Mouse (Mus musculus): ENCODE measurements around the gene Ube2cbp. TPM values are rescaled to one million over a fixed set of nuclear protein-coding genes. Genes with fewer than 3 reads are reported as not detected.

Ube2cbp gene
- 7.0 and 7.4 TPM in 2 replicates for polyA plus RNA-seq (2015; fragmentation: Nextera tagmentation; extraction: Ambion mirVana)

DNA sequence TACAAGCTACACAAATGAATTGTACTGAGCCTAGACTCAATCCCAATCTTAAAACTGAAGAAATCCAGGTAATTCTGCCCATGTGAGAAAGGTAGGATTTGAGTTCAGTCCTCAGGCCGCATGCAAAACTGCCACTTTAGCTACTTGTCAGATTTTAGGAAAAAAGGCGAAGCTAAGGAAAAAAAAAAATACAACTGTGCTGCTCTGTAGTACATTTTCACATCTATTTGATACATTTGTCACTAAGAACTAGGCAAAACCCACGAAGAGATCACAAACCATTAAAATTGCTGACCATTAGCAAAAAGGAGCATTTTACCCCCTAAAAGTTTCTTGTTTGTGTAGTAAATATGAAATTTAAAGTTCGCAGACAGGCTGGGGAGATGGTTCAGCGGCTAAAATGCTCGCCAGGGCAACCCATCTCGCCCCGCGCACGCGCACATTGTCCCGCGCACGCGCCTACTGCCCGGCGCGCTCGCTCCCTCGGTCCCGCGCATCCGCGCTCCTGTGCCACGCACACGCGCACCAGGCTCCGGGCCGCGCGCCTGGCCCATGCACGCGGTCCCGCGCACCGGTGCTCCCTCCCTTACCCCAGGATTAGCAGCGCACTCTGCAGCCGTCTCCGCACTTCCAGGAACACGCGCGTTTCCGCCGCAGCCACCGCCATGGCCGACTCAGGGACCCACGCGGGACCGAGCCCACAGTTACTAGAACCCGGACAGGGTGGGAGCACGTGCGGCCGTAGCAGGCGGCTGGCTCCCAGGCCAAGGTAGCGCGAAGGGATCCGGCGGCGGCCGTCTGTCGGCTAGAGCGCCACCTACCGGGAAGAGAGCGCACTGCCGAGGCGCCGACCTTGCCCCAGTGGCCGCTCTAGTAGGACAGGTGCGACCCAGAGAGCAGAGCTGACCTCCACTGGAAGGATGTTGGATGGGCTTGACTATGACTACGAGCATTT, at the start of gene Ube2cbp:
Gene Ube2cbp, minus strand, starts transcription at position 800 of the 955 bp plus-strand sequence.
- H3K9ac ChIP-seq (ENCODE audit: low read depth, low read length) = peak within 1 kb of the TSS; percentile 84
- H3K27me3 ChIP-seq (replicated peaks; ENCODE audit: control insufficient read depth, insufficient read depth, low read length) = no peaks in the 10 kb centered on the region
- peak; percentile 86 for ATAC-seq
- no peaks in the 10 kb centered on the region for H3K36me3 ChIP-seq (ENCODE audit: control insufficient read depth, insufficient read depth, low read length)
- peaks cover 14% of the 10 kb centered on the region for H3K4me1 ChIP-seq (ENCODE audit: control insufficient read depth, insufficient read depth, low read depth, low read length)
- peak within 1 kb of the TSS; percentile 93 for H3K27ac ChIP-seq (ENCODE audit: low read depth, low read length)
- H3K4me3 ChIP-seq (ENCODE audit: low read length) = peak within 1 kb of the TSS; percentile 75
- H3K4me2 ChIP-seq (ENCODE audit: low read length) = peak within 1 kb of the TSS; percentile 57
- no peaks in the 10 kb centered on the region for H3K9me3 ChIP-seq (ENCODE audit: control insufficient read depth, low read length)
- WGBS = 1% methylated on average over 70 of the region's 70 CpGs

DNA sequence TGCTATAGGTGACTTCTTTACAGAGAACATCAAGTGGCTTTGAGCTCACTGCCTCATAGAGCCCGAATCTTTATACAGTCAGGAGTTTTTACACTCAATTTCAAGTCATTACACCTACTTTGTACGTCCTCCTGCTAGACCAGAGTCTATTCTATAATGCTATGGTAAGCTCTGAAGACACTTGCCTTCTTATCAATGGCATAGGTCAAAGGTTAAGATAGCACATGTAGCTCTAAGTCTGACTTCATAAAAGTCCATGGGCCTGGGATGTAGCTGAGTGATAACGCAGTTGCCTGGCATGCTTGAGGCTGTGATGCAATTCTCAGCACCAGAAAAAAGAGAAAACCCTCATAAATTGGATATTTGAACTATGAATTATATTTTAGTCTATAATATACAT, 49.6 kb upstream of the Ube2cbp start:
- Histone ChIP-seq H3K9ac (ENCODE audit: low read depth, low read length) (no peak overlapping the region), H3K4me2 (ENCODE audit: low read length) (no peak overlapping the region), H3K36me3 (ENCODE audit: control insufficient read depth, insufficient read depth, low read length) (peaks cover 24% of the 10 kb centered on the region), H3K4me3 (ENCODE audit: low read length) (no peak overlapping the region), H3K4me1 (ENCODE audit: control insufficient read depth, insufficient read depth, low read depth, low read length) (no peaks in the 10 kb centered on the region), H3K27me3 (replicated peaks; ENCODE audit: control insufficient read depth, insufficient read depth, low read length) (no peaks in the 10 kb centered on the region), H3K9me3 (ENCODE audit: control insufficient read depth, low read length) (no peaks in the 10 kb centered on the region), H3K27ac (ENCODE audit: low read depth, low read length) (no peak overlapping the region)
- 89% methylated on average over 3 of the region's 3 CpGs for WGBS
- ATAC-seq = no peak

DNA sequence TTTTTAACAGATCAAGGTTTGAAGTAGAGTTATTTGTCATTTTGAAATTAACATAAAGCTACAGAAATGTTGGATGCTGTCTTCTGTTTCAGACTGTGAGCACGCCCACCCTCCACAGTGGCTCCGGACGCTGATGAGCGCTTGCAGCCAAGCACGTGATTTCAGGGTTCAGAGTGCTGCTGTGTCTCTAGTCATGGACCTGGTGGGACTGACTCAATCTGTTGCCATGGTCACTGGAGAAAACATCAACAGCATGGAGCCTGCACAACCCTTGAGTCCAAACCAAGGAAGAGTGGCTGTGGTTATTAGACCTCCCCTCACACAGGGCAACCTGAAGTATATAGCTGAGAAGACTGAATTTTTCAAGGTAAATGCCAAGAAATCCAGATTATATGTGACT, 49.0 kb upstream of the Ube2cbp start:
- 64% methylated on average over 5 of the region's 5 CpGs for WGBS
- Histone ChIP-seq H3K9ac (ENCODE audit: low read depth, low read length) (no peak overlapping the region), H3K9me3 (ENCODE audit: control insufficient read depth, low read length) (no peaks in the 10 kb centered on the region), H3K36me3 (ENCODE audit: control insufficient read depth, insufficient read depth, low read length) (peaks cover 24% of the 10 kb centered on the region), H3K4me2 (ENCODE audit: low read length) (no peak overlapping the region), H3K4me1 (ENCODE audit: control insufficient read depth, insufficient read depth, low read depth, low read length) (no peaks in the 10 kb centered on the region), H3K27ac (ENCODE audit: low read depth, low read length) (no peak overlapping the region), H3K27me3 (replicated peaks; ENCODE audit: control insufficient read depth, insufficient read depth, low read length) (no peaks in the 10 kb centered on the region), H3K4me3 (ENCODE audit: low read length) (no peak overlapping the region)
- no peak for ATAC-seq

DNA sequence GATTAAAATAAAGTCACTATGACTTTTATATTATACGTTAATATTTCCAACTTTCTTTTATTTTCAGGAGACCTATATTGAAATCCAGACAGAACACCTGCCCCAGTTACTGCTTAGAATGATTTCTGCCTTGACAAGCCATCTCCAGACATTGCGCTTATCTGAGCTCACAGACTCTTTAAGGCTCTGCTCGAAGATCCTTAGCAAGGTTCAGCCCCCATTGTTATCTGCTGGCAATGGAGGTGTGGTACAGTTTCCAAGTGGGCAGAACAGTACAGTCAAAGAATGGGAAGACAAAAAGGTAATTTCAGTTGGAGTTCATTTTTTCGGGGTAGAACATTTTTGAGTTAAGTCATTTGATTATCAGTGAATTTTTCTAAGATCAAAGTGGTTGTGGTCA, 42.7 kb upstream of the Ube2cbp start:
- ATAC-seq = no peak
- no peaks in the 10 kb centered on the region for H3K27me3 ChIP-seq (replicated peaks; ENCODE audit: control insufficient read depth, insufficient read depth, low read length)
- no peaks in the 10 kb centered on the region for H3K4me1 ChIP-seq (ENCODE audit: control insufficient read depth, insufficient read depth, low read depth, low read length)
- H3K4me2 ChIP-seq (ENCODE audit: low read length) = no peak overlapping the region
- H3K9me3 ChIP-seq (ENCODE audit: control insufficient read depth, low read length) = no peaks in the 10 kb centered on the region
- peaks cover 14% of the 10 kb centered on the region for H3K36me3 ChIP-seq (ENCODE audit: control insufficient read depth, insufficient read depth, low read length)
- H3K9ac ChIP-seq (ENCODE audit: low read depth, low read length) = no peak overlapping the region
- WGBS = 88% methylated on average over 4 of the region's 4 CpGs
- no peak overlapping the region for H3K27ac ChIP-seq (ENCODE audit: low read depth, low read length)
- H3K4me3 ChIP-seq (ENCODE audit: low read length) = no peak overlapping the region

DNA sequence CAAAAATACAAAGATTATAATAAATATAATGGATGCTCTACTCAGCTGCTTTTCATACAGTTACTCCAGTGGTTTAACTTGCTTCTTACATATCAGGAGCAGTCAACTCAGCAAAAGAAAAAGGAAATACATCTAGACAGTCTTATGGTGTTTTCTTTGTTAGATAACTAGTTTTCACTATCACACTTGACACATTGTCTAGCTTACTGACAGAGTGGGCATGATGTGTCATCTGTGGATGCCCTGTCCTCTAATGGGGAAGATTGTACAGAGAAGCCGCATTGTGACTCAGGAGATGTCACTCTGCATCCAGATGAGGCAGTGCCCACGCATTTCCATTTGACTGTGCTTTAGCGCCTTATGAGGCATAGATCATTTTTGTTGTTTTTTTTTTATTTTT, 34.3 kb upstream of the Ube2cbp start:
- Histone ChIP-seq H3K9me3 (ENCODE audit: control insufficient read depth, low read length) (no peaks in the 10 kb centered on the region), H3K27me3 (replicated peaks; ENCODE audit: control insufficient read depth, insufficient read depth, low read length) (no peaks in the 10 kb centered on the region), H3K4me3 (ENCODE audit: low read length) (no peak overlapping the region), H3K4me2 (ENCODE audit: low read length) (no peak overlapping the region), H3K9ac (ENCODE audit: low read depth, low read length) (no peak overlapping the region), H3K27ac (ENCODE audit: low read depth, low read length) (no peak overlapping the region), H3K4me1 (ENCODE audit: control insufficient read depth, insufficient read depth, low read depth, low read length) (no peaks in the 10 kb centered on the region), H3K36me3 (ENCODE audit: control insufficient read depth, insufficient read depth, low read length) (peaks cover 19% of the 10 kb centered on the region)
- WGBS = 94% methylated on average over 3 of the region's 3 CpGs
- ATAC-seq = no peak

DNA sequence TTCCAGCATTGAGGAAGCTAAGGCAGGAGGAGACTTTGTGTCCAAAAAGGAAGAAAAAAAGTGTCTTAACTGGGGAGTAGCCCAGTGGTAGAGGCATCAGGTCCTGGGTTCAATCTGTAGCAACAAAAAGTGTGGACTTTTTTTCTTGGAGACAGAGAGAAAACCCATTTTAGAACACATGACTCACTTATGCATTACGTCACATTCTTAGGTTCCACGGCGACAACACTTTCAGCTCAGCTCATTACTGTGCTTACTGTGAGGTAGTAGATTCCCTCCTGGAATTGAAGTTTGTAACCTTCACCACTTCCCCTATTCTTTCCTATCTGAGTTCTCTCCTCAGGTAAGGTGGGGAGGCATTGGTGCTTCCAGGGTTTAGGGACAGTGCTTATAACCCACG, 31.5 kb upstream of the Ube2cbp start:
- no peaks in the 10 kb centered on the region for H3K4me1 ChIP-seq (ENCODE audit: control insufficient read depth, insufficient read depth, low read depth, low read length)
- H3K27me3 ChIP-seq (replicated peaks; ENCODE audit: control insufficient read depth, insufficient read depth, low read length) = no peaks in the 10 kb centered on the region
- 94% methylated on average over 4 of the region's 4 CpGs for WGBS
- no peak overlapping the region for H3K4me3 ChIP-seq (ENCODE audit: low read length)
- H3K4me2 ChIP-seq (ENCODE audit: low read length) = no peak overlapping the region
- H3K9me3 ChIP-seq (ENCODE audit: control insufficient read depth, low read length) = no peaks in the 10 kb centered on the region
- ATAC-seq = no peak
- no peak overlapping the region for H3K27ac ChIP-seq (ENCODE audit: low read depth, low read length)
- H3K36me3 ChIP-seq (ENCODE audit: control insufficient read depth, insufficient read depth, low read length) = peaks cover 17% of the 10 kb centered on the region
- no peak overlapping the region for H3K9ac ChIP-seq (ENCODE audit: low read depth, low read length)

DNA sequence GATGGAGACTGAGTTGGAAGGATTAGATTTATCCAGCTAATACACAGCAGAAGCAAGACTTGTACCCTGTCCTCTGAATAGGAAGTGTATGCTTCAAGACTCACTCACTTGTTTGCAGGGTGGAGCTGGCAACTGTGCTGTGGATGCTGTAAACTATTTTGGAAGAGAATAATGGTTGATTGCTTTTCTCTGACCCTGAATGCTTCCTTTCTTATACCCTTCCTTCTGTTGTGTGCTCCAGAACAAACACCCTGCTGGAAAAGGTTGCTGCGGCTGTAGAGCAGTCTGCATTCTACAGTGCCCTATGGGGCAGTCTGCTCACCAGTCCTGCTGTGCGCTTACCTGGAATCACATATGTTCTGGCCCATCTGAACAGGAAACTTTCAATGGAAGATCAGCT, 27.0 kb upstream of the Ube2cbp start:
- WGBS = 82% methylated on average over 2 of the region's 2 CpGs
- no peak for ATAC-seq
- no peak overlapping the region for H3K9ac ChIP-seq (ENCODE audit: low read depth, low read length)
- H3K9me3 ChIP-seq (ENCODE audit: control insufficient read depth, low read length) = no peaks in the 10 kb centered on the region
- peaks cover 8% of the 10 kb centered on the region for H3K36me3 ChIP-seq (ENCODE audit: control insufficient read depth, insufficient read depth, low read length)
- H3K4me3 ChIP-seq (ENCODE audit: low read length) = no peak overlapping the region
- H3K4me1 ChIP-seq (ENCODE audit: control insufficient read depth, insufficient read depth, low read depth, low read length) = no peaks in the 10 kb centered on the region
- no peaks in the 10 kb centered on the region for H3K27me3 ChIP-seq (replicated peaks; ENCODE audit: control insufficient read depth, insufficient read depth, low read length)
- no peak overlapping the region for H3K4me2 ChIP-seq (ENCODE audit: low read length)
- no peak overlapping the region for H3K27ac ChIP-seq (ENCODE audit: low read depth, low read length)

DNA sequence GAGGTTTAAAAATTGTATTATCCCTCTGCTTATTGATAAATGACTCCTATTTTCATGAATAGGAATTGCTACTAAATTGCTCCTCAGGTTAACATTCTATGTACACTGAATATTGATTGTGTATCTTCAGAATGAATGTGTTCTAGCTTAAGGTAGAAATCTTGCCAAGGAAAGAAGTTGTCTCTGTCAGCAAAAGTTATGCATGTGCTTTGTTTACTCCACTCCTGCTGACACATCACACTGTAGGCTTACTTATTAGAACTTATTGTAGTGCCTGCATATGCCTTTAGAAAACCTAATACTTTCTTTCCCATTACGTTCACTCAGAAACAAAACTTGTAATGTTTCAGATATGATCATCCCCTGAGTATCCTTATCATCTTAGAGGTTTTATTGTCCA, 17.5 kb upstream of the Ube2cbp start:
- no peak overlapping the region for H3K9ac ChIP-seq (ENCODE audit: low read depth, low read length)
- H3K27me3 ChIP-seq (replicated peaks; ENCODE audit: control insufficient read depth, insufficient read depth, low read length) = no peaks in the 10 kb centered on the region
- H3K4me3 ChIP-seq (ENCODE audit: low read length) = no peak overlapping the region
- H3K4me2 ChIP-seq (ENCODE audit: low read length) = no peak overlapping the region
- H3K27ac ChIP-seq (ENCODE audit: low read depth, low read length) = no peak overlapping the region
- WGBS = 89% methylated on average over 1 of the region's 1 CpGs
- no peaks in the 10 kb centered on the region for H3K4me1 ChIP-seq (ENCODE audit: control insufficient read depth, insufficient read depth, low read depth, low read length)
- no peaks in the 10 kb centered on the region for H3K9me3 ChIP-seq (ENCODE audit: control insufficient read depth, low read length)
- no peak for ATAC-seq
- no peaks in the 10 kb centered on the region for H3K36me3 ChIP-seq (ENCODE audit: control insufficient read depth, insufficient read depth, low read length)

DNA sequence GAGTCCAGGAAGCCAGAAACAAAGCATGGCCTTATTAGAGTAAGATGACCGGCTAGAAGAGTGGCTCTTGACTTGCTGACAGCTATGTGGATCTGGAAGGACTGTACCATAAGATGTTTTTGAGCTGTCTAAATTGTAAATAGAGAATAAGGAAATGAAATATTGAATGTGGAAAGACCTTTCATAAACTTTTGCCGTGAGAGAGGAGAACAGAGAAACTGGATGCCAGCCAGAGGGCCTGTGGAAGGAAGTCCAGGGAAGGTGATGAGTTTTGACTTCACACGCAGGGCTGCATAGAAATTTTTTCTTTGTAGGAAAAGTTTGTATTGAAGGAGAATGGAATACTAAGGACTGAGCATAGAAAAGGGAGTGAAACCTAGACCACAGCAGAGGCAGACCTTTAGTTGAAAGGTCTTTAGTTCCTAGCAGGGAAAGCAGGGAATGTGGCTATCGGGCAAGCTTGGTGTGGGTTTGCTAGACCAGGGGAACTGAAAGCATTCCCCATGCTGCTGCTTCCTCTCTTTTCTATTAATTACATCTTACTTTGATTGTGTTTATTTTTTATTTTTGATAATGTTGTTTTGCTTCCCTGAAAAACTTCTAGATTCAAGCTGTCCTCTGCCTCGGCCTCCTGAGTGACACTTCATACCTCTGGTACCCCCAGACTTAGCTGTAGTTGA, 13.8 kb upstream of the Ube2cbp start:
- Histone ChIP-seq H3K9ac (ENCODE audit: low read depth, low read length) (no peak overlapping the region), H3K27ac (ENCODE audit: low read depth, low read length) (no peak overlapping the region), H3K4me2 (ENCODE audit: low read length) (no peak overlapping the region), H3K27me3 (replicated peaks; ENCODE audit: control insufficient read depth, insufficient read depth, low read length) (no peaks in the 10 kb centered on the region), H3K9me3 (ENCODE audit: control insufficient read depth, low read length) (no peaks in the 10 kb centered on the region), H3K4me3 (ENCODE audit: low read length) (no peak overlapping the region), H3K4me1 (ENCODE audit: control insufficient read depth, insufficient read depth, low read depth, low read length) (no peaks in the 10 kb centered on the region), H3K36me3 (ENCODE audit: control insufficient read depth, insufficient read depth, low read length) (no peaks in the 10 kb centered on the region)
- WGBS = 89% methylated on average over 5 of the region's 5 CpGs
- ATAC-seq = no peak
